Mouse (Mus musculus): ENCODE measurements around the gene Atp6v0d1. TPM values are rescaled to one million over a fixed set of nuclear protein-coding genes. Genes with fewer than 3 reads are reported as not detected.
A peak's percentile ranks its signal among the peaks of the same experiment; 100 is the strongest.

The Atp6v0d1 gene
- polyA plus RNA-seq, 1 experiment from 2014 or later = 96.2 TPM

- no peaks in the 10 kb centered on the region for H3K4me1 ChIP-seq (replicated peaks; ENCODE audit: control insufficient read depth, insufficient read depth)
- H3K4me3 ChIP-seq (ENCODE audit: low read depth, low read length) = no peak overlapping the region
- ATAC-seq (ENCODE audit: low FRiP score, low TSS enrichment) = peak; percentile 53
- H3K4me2 ChIP-seq (replicated peaks; ENCODE audit: low read depth) = no peak overlapping the region
- no peak for TF ChIP-seq EP300 (optimal IDR thresholded peaks at IDR 0.05)
- no peak for TF ChIP-seq CTCF (IDR thresholded peaks at IDR 0.05; ENCODE audit: low read depth)
- no peak overlapping the region for H3K9ac ChIP-seq (ENCODE audit: low read length)
- H3K27me3 ChIP-seq (ENCODE audit: control insufficient read depth, insufficient read depth, low read length) = no peaks in the 10 kb centered on the region
- H3K36me3 ChIP-seq (ENCODE audit: control insufficient read depth, insufficient read depth, low read length) = no peaks in the 10 kb centered on the region
- peak overlapping the region; percentile 56; the same call in 1 of the 2 replicates for H3K27ac ChIP-seq (replicated peaks)
- DNase-seq (ENCODE audit: low spot score) = peak; percentile 57
- WGBS = 19% methylated on average over 12 of the region's 12 CpGs
- H3K9me3 ChIP-seq (ENCODE audit: control insufficient read depth, low read length) = no peaks in the 10 kb centered on the region
Observed at GRCm38 (mm10) chr8:105509997-105510735, 55.7 kb downstream of the Atp6v0d1 start.

- ATAC-seq (ENCODE audit: low FRiP score, low TSS enrichment) (no peak), DNase-seq (ENCODE audit: low spot score) (no peak)
- Histone ChIP-seq H3K9me3 (ENCODE audit: control insufficient read depth, low read length) (no peaks in the 10 kb centered on the region), H3K4me2 (replicated peaks; ENCODE audit: low read depth) (no peak overlapping the region), H3K9ac (ENCODE audit: low read length) (no peak overlapping the region), H3K27me3 (ENCODE audit: control insufficient read depth, insufficient read depth, low read length) (no peaks in the 10 kb centered on the region), H3K4me1 (replicated peaks; ENCODE audit: control insufficient read depth, insufficient read depth) (no peaks in the 10 kb centered on the region), H3K36me3 (ENCODE audit: control insufficient read depth, insufficient read depth, low read length) (no peaks in the 10 kb centered on the region), H3K27ac (replicated peaks) (no peak overlapping the region), H3K4me3 (ENCODE audit: low read depth, low read length) (no peak overlapping the region)
- TF ChIP-seq CTCF (IDR thresholded peaks at IDR 0.05; ENCODE audit: low read depth) (no peak), EP300 (optimal IDR thresholded peaks at IDR 0.05) (no peak)
- WGBS = 53% methylated on average over 2 of the region's 2 CpGs
Observed at GRCm38 (mm10) chr8:105508758-105509157, 57.1 kb downstream of the Atp6v0d1 start.

- TF ChIP-seq CTCF (IDR thresholded peaks at IDR 0.05; ENCODE audit: low read depth) (no peak), EP300 (optimal IDR thresholded peaks at IDR 0.05) (no peak)
- Histone ChIP-seq H3K9ac (ENCODE audit: low read length) (no peak overlapping the region), H3K27ac (replicated peaks) (0 out of 2 replicates have a peak overlapping the region, but pooled peaks have one; percentile 35), H3K36me3 (ENCODE audit: control insufficient read depth, insufficient read depth, low read length) (no peaks in the 10 kb centered on the region), H3K4me2 (replicated peaks; ENCODE audit: low read depth) (no peak overlapping the region), H3K9me3 (ENCODE audit: control insufficient read depth, low read length) (no peaks in the 10 kb centered on the region), H3K4me1 (replicated peaks; ENCODE audit: control insufficient read depth, insufficient read depth) (no peaks in the 10 kb centered on the region), H3K27me3 (ENCODE audit: control insufficient read depth, insufficient read depth, low read length) (no peaks in the 10 kb centered on the region), H3K4me3 (ENCODE audit: low read depth, low read length) (no peak overlapping the region)
- DNase-seq (ENCODE audit: low spot score) (no peak), ATAC-seq (ENCODE audit: low FRiP score, low TSS enrichment) (no peak)
- WGBS = 65% methylated on average over 6 of the region's 6 CpGs
Observed at GRCm38 (mm10) chr8:105506977-105507376, 58.9 kb downstream of the Atp6v0d1 start.

- DNase-seq (ENCODE audit: low spot score) (no peak), ATAC-seq (ENCODE audit: low FRiP score, low TSS enrichment) (no peak; the same call in 1 of the 2 replicates)
- Histone ChIP-seq H3K9ac (ENCODE audit: low read length) (no peak overlapping the region), H3K27me3 (ENCODE audit: control insufficient read depth, insufficient read depth, low read length) (no peaks in the 10 kb centered on the region), H3K4me1 (replicated peaks; ENCODE audit: control insufficient read depth, insufficient read depth) (no peaks in the 10 kb centered on the region), H3K36me3 (ENCODE audit: control insufficient read depth, insufficient read depth, low read length) (no peaks in the 10 kb centered on the region), H3K4me3 (ENCODE audit: low read depth, low read length) (no peak overlapping the region), H3K9me3 (ENCODE audit: control insufficient read depth, low read length) (no peaks in the 10 kb centered on the region), H3K4me2 (replicated peaks; ENCODE audit: low read depth) (no peak overlapping the region), H3K27ac (replicated peaks) (no peak overlapping the region)
- TF ChIP-seq CTCF (IDR thresholded peaks at IDR 0.05; ENCODE audit: low read depth) (no peak), EP300 (optimal IDR thresholded peaks at IDR 0.05) (no peak)
- 81% methylated on average over 3 of the region's 3 CpGs for WGBS
Observed at GRCm38 (mm10) chr8:105504617-105505016, 61.2 kb downstream of the Atp6v0d1 start.

- no peak overlapping the region for H3K9ac ChIP-seq (ENCODE audit: low read length)
- TF ChIP-seq EP300 (optimal IDR thresholded peaks at IDR 0.05) = no peak
- TF ChIP-seq CTCF (IDR thresholded peaks at IDR 0.05; ENCODE audit: low read depth) = no peak
- DNase-seq (ENCODE audit: low spot score) = no peak
- ATAC-seq (ENCODE audit: low FRiP score, low TSS enrichment) = no peak
- no peaks in the 10 kb centered on the region for H3K27me3 ChIP-seq (ENCODE audit: control insufficient read depth, insufficient read depth, low read length)
- H3K9me3 ChIP-seq (ENCODE audit: control insufficient read depth, low read length) = no peaks in the 10 kb centered on the region
- WGBS = 57% methylated on average over 12 of the region's 12 CpGs
- H3K36me3 ChIP-seq (ENCODE audit: control insufficient read depth, insufficient read depth, low read length) = no peaks in the 10 kb centered on the region
- no peak overlapping the region for H3K27ac ChIP-seq (replicated peaks)
- 0 out of 2 replicates have a peak overlapping the region, but pooled peaks have one; percentile 6 for H3K4me3 ChIP-seq (ENCODE audit: low read depth, low read length)
- no peaks in the 10 kb centered on the region; the same call in 1 of the 2 replicates for H3K4me1 ChIP-seq (replicated peaks; ENCODE audit: control insufficient read depth, insufficient read depth)
- no peak overlapping the region; the same call in 1 of the 2 replicates for H3K4me2 ChIP-seq (replicated peaks; ENCODE audit: low read depth)
Observed at GRCm38 (mm10) chr8:105499787-105500186, 66.1 kb downstream of the Atp6v0d1 start.
